Mouse (Mus musculus): ENCODE results near the gene Cadps. TPM values are rescaled to one million over a fixed set of nuclear protein-coding genes. Genes with fewer than 3 reads are reported as not detected.
A peak's percentile ranks its signal among the peaks of the same experiment; 100 is the strongest.

Cadps gene
- total and polyA plus RNA-seq, 3 experiments: 0.04 to 0.07 TPM; not detected in 1

GRCm38 (mm10) chr14:12753237-12753636 is 69.6 kb downstream of the Cadps start (continued):
- TF ChIP-seq IRF4 (IDR thresholded peaks at IDR 0.05; ENCODE audit: low read depth, low read length): peak; percentile 83
- no peak for TF ChIP-seq MAZ (IDR thresholded peaks at IDR 0.05; ENCODE audit: low read depth, low read length)
- TF ChIP-seq MAX (IDR thresholded peaks at IDR 0.05; ENCODE audit: low read length): peak; percentile 37; the same call in 1 of the 2 replicates
- no peak for TF ChIP-seq TBP (conservative IDR thresholded peaks at IDR 0.05; ENCODE audit: low read depth, low read length)
- no peak for TF ChIP-seq KAT2A (IDR thresholded peaks at IDR 0.05; ENCODE audit: insufficient replicate concordance, low read length)
- no peak for TF ChIP-seq CHD1 (IDR thresholded peaks at IDR 0.05; ENCODE audit: low read depth, low read length)
- peak; percentile 45 for TF ChIP-seq ETS1 (conservative IDR thresholded peaks at IDR 0.05; ENCODE audit: low read depth, low read length)
- TF ChIP-seq HCFC1 (IDR thresholded peaks at IDR 0.05; ENCODE audit: low read depth, low read length): no peak
- TF ChIP-seq SMC3 (IDR thresholded peaks at IDR 0.05; ENCODE audit: low read depth, low read length): no peak
- TF ChIP-seq ELF1 (IDR thresholded peaks at IDR 0.05; ENCODE audit: low read depth, low read length): no peak

- TF ChIP-seq RAD21 (IDR thresholded peaks at IDR 0.05; ENCODE audit: low read depth, low read length) (no peak), NELFE (IDR thresholded peaks at IDR 0.05; ENCODE audit: low read depth, low read length) (no peak), MAX (IDR thresholded peaks at IDR 0.05; ENCODE audit: low read length) (0 out of 2 replicates have a peak, but pooled peaks have one; percentile 29), USF2 (conservative IDR thresholded peaks at IDR 0.05; ENCODE audit: low read depth, low read length) (no peak), ZNF384 (IDR thresholded peaks at IDR 0.05; ENCODE audit: low read depth, low read length) (no peak), JUN (IDR thresholded peaks at IDR 0.05; ENCODE audit: insufficient read depth, low read depth, low read length) (0 out of 2 replicates have a peak, but pooled peaks have one; percentile 28), CTCF (conservative IDR thresholded peaks at IDR 0.05 in 1 of 2, IDR thresholded peaks at IDR 0.05 in 1 of 2; ENCODE audit: low read depth in 2 of 2, low read length in 2 of 2) (no peak), MAFK (IDR thresholded peaks at IDR 0.05; ENCODE audit: insufficient replicate concordance, low read length) (peak; percentile 89; the same call in 1 of the 2 replicates), TCF12 (IDR thresholded peaks at IDR 0.05; ENCODE audit: low read depth, low read length) (no peak), RCOR1 (conservative IDR thresholded peaks at IDR 0.05; ENCODE audit: low read depth, low read length) (no peak), JUND (conservative IDR thresholded peaks at IDR 0.05; ENCODE audit: low read depth, low read length) (0 out of 2 replicates have a peak, but pooled peaks have one; percentile 28), POLR2A (IDR thresholded peaks at IDR 0.05; ENCODE audit: low read depth, low read length) (no peak), BHLHE40 (IDR thresholded peaks at IDR 0.05; ENCODE audit: low read depth, low read length) (peak; percentile 85), ETS1 (conservative IDR thresholded peaks at IDR 0.05; ENCODE audit: low read depth, low read length) (peak; percentile 39; the same call in 1 of the 2 replicates), ELF1 (IDR thresholded peaks at IDR 0.05; ENCODE audit: low read depth, low read length) (no peak), EP300 (IDR thresholded peaks at IDR 0.05; ENCODE audit: low read length) (peak; percentile 59), MYC (IDR thresholded peaks at IDR 0.05; ENCODE audit: low read depth, low read length) (0 out of 2 replicates have a peak, but pooled peaks have one; percentile 26), IRF4 (IDR thresholded peaks at IDR 0.05; ENCODE audit: low read depth, low read length) (no peak)
- no peaks in the 10 kb centered on the region for H3K79me2 ChIP-seq (replicated peaks; ENCODE audit: control insufficient read depth, extremely low read depth, insufficient read depth, poor library complexity, severe bottlenecking)
- no peaks in the 10 kb centered on the region for H3K27me3 ChIP-seq (replicated peaks)
- peak; percentile 3 for DNase-seq (ENCODE audit: extremely low read depth)
- in situ Hi-C loops (cut with MboI; ENCODE audit: low pct_ligation_motif_present, low pct_unique_long_range_greater_than_20kb, low sequenced_read_pairs): no loop called here
- H3K4me2 ChIP-seq (ENCODE audit: insufficient read depth, low read depth, poor library complexity, severe bottlenecking): no peak overlapping the region
- H3K4me1 ChIP-seq (ENCODE audit: control insufficient read depth in 1 of 2, insufficient read depth in 2 of 2): peaks cover 14 to 19% of the 10 kb centered on the region in 2 experiments
- H3K4me3 ChIP-seq (replicated peaks in 1 of 3; ENCODE audit: low read depth in 2 of 3, low read length in 2 of 3, poor library complexity in 1 of 3): no peak overlapping the region
- no peak overlapping the region for H3K9ac ChIP-seq (ENCODE audit: insufficient read depth, low read depth)
- H3K36me3 ChIP-seq (replicated peaks in 1 of 2; ENCODE audit: control insufficient read depth in 1 of 2, insufficient read depth in 1 of 2, low read length in 1 of 2): no peaks in the 10 kb centered on the region
- H3K9me3 ChIP-seq (replicated peaks; ENCODE audit: low read length): no peaks in the 10 kb centered on the region
- H3K27ac ChIP-seq (ENCODE audit: insufficient read depth, low read depth): no peak overlapping the region
- dilution Hi-C loops (cut with MboI; ENCODE audit: extremely low pct_ligation_motif_present, extremely low pct_unique_long_range_greater_than_20kb, low sequenced_read_pairs): no loop called here
Measured at GRCm38 (mm10) chr14:12751821-12752220, 71.1 kb downstream of the Cadps start.
